Mouse (Mus musculus): ENCODE results near the gene Cfap206.

GRCm38 (mm10) chr4:34723186-34723585 lies 6.8 kb downstream of the Cfap206 start:
- TF ChIP-seq CTCF (IDR thresholded peaks at IDR 0.05) (no peak), EP300 (IDR thresholded peaks at IDR 0.05; ENCODE audit: insufficient read depth, low read depth, low read length) (no peak)
